Comparison of ENCODE assay signal across 27 mouse cellular contexts in genomic region chr3:27408564-27408963, GRCm38 (mm10). TPM values are rescaled to one million over a fixed set of nuclear protein-coding genes. Genes with fewer than 3 reads are reported as not detected.
DNase-seq lines count a peak whose midpoint lies in the region; ATAC-seq and TF ChIP-seq lines count a peak whose summit lies in the region.
"Had no signal": no experiment of that assay in that cellular context is flagged by ENCODE, and none has a peak within 500 bp of the region (broad histone marks: within the 10 kb centered on the region; RNA-seq: fewer than 3 reads in every experiment).

No protein-coding gene starts in this region.

- no peak overlapping the region for H3K27ac ChIP-seq in hindbrain, postnatal 0 days
- no peak overlapping the region for H3K27ac ChIP-seq in hindbrain, embryonic 11.5 days (ENCODE audit: low read depth, low read length)
- H3K27ac ChIP-seq in MEL (ENCODE audit: control insufficient read depth, low read depth, low read length), result no peak overlapping the region
- H3K27ac ChIP-seq: embryonic facial prominence, embryonic 12.5 days; forebrain, embryonic 12.5 days; heart, embryonic 13.5 days; hindbrain, embryonic 12.5 days had no signal

- no peak overlapping the region for H3K4me3 ChIP-seq in hindbrain, postnatal 0 days (ENCODE audit: low read length)
- H3K4me3 ChIP-seq in hindbrain, embryonic 11.5 days (ENCODE audit: low read depth, low read length), result no peak overlapping the region
- H3K4me3 ChIP-seq in MEL (ENCODE audit: control insufficient read depth in 1 of 2, insufficient read depth in 1 of 2, low read depth in 2 of 2, low read length in 2 of 2), result no peak overlapping the region
- H3K4me3 ChIP-seq: embryonic facial prominence, embryonic 12.5 days; forebrain, embryonic 12.5 days; heart, embryonic 13.5 days; hindbrain, embryonic 12.5 days had no signal

- no peak overlapping the region for H3K4me2 ChIP-seq in hindbrain, postnatal 0 days (ENCODE audit: low read depth, low read length)
- H3K4me2 ChIP-seq in hindbrain, embryonic 11.5 days (replicated peaks; ENCODE audit: low read depth, low read length), result no peak overlapping the region
- H3K4me2 ChIP-seq: embryonic facial prominence, embryonic 12.5 days; forebrain, embryonic 12.5 days; heart, embryonic 13.5 days; hindbrain, embryonic 12.5 days had no signal

- H3K4me1 ChIP-seq in hindbrain, postnatal 0 days (ENCODE audit: insufficient read depth, low read length), result no peaks in the 10 kb centered on the region
- no peaks in the 10 kb centered on the region for H3K4me1 ChIP-seq in hindbrain, embryonic 11.5 days (replicated peaks; ENCODE audit: control insufficient read depth, insufficient read depth, low read length)
- no peaks in the 10 kb centered on the region for H3K4me1 ChIP-seq in MEL (ENCODE audit: control insufficient read depth in 1 of 2, insufficient read depth in 2 of 2, low read length in 2 of 2)
- H3K4me1 ChIP-seq: embryonic facial prominence, embryonic 12.5 days; forebrain, embryonic 12.5 days; hindbrain, embryonic 12.5 days had no signal

- TF ChIP-seq CTCF in hindbrain, postnatal 0 days (IDR thresholded peaks at IDR 0.05; ENCODE audit: low read depth), result no peak
- no peak for TF ChIP-seq CTCF in MEL (IDR thresholded peaks at IDR 0.05 in 2 of 3, conservative IDR thresholded peaks at IDR 0.05 in 1 of 3; ENCODE audit: control insufficient read depth in 1 of 3, insufficient read depth in 1 of 3, low read depth in 2 of 3, low read length in 3 of 3, poor library complexity in 1 of 3, severe bottlenecking in 1 of 3)

- no peaks in the 10 kb centered on the region for H3K27me3 ChIP-seq in hindbrain, postnatal 0 days (ENCODE audit: insufficient read depth, low read length)
- no peaks in the 10 kb centered on the region for H3K27me3 ChIP-seq in hindbrain, embryonic 11.5 days (ENCODE audit: control insufficient read depth, insufficient read depth, low read length)
- no peaks in the 10 kb centered on the region for H3K27me3 ChIP-seq in MEL (ENCODE audit: control insufficient read depth in 1 of 2, insufficient read depth in 2 of 2, low read length in 2 of 2)
- H3K27me3 ChIP-seq: embryonic facial prominence, embryonic 12.5 days; forebrain, embryonic 12.5 days; heart, embryonic 13.5 days; hindbrain, embryonic 12.5 days had no signal

- no peaks in the 10 kb centered on the region for H3K9me3 ChIP-seq in hindbrain, postnatal 0 days (ENCODE audit: low read length)
- no peaks in the 10 kb centered on the region for H3K9me3 ChIP-seq in hindbrain, embryonic 11.5 days (ENCODE audit: control insufficient read depth, low read length)
- H3K9me3 ChIP-seq in MEL (replicated peaks; ENCODE audit: insufficient read depth, low read length), result no peaks in the 10 kb centered on the region
- H3K9me3 ChIP-seq: embryonic facial prominence, embryonic 12.5 days; forebrain, embryonic 12.5 days; G1E; heart, embryonic 13.5 days; hindbrain, embryonic 12.5 days had no signal

- TF ChIP-seq RAD21 in MEL (IDR thresholded peaks at IDR 0.05; ENCODE audit: low read depth, low read length), result no peak

- no peaks in the 10 kb centered on the region for H3K36me3 ChIP-seq in hindbrain, postnatal 0 days (ENCODE audit: insufficient read depth, low read length)
- H3K36me3 ChIP-seq in hindbrain, embryonic 11.5 days (ENCODE audit: control insufficient read depth, insufficient read depth, low read length), result no peaks in the 10 kb centered on the region
- H3K36me3 ChIP-seq in MEL (ENCODE audit: control insufficient read depth in 1 of 2, insufficient read depth in 2 of 2, low read length in 2 of 2), result no peaks in the 10 kb centered on the region
- H3K36me3 ChIP-seq: embryonic facial prominence, embryonic 12.5 days; forebrain, embryonic 12.5 days; G1E; heart, embryonic 13.5 days; hindbrain, embryonic 12.5 days had no signal

- TF ChIP-seq POLR2A in MEL (IDR thresholded peaks at IDR 0.05; ENCODE audit: control insufficient read depth in 1 of 2, insufficient read depth in 1 of 2, low read depth in 1 of 2, low read length in 2 of 2, poor library complexity in 1 of 2), result no peak

- WGBS in hindbrain, postnatal 0 days, result 41% methylated on average over 2 of the region's 2 CpGs
- 75% methylated on average over 2 of the region's 2 CpGs for WGBS in hindbrain, embryonic 11.5 days

- no peaks in the 10 kb centered on the region for H3K79me2 ChIP-seq in MEL (ENCODE audit: control insufficient read depth, insufficient read depth, low read length, poor library complexity)

- peak; percentile 28 for DNase-seq in hindbrain, postnatal 0 days (ENCODE audit: low spot score)
- DNase-seq in hindbrain, embryonic 11.5 days (ENCODE audit: low spot score), result no peak
- DNase-seq in 416B (ENCODE audit: low read depth), result peak; percentile 12
- DNase-seq in MEL (ENCODE audit: low read depth, low spot score), result peak; percentile 4
- DNase-seq in right cerebral cortex, postnatal 25 days, result no peak
- DNase-seq: adrenal gland, adult 2 months; B cell, adult 2 months; cerebellum, adult 11-12 months; cerebellum, adult 9-10 months; cerebellum, postnatal 25 days; forebrain, postnatal 0 days; gastrocnemius, postnatal 14 days; heart, postnatal 36 days had no signal

- TF ChIP-seq EP300 in MEL (IDR thresholded peaks at IDR 0.05; ENCODE audit: low read depth in 1 of 2, low read length in 2 of 2), result no peak

- ATAC-seq in hindbrain, postnatal 0 days, result no peak
- no peak for ATAC-seq in hindbrain, embryonic 11.5 days (ENCODE audit: low FRiP score)
- ATAC-seq in megakaryocyte-erythroid progenitor cell, adult 5-6 weeks (replicated peaks; ENCODE audit: low FRiP score, low TSS enrichment, poor library complexity, severe bottlenecking), result peak; percentile 73
- ATAC-seq: CD4-positive, CD25-positive, alpha-beta regulatory T cell, adult 4 months; forebrain, postnatal 0 days; hindbrain, embryonic 16.5 days had no signal

- no peak overlapping the region for H3K9ac ChIP-seq in hindbrain, postnatal 0 days (replicated peaks; ENCODE audit: low read length)
- no peak overlapping the region for H3K9ac ChIP-seq in hindbrain, embryonic 11.5 days (ENCODE audit: low read depth, low read length)
- H3K9ac ChIP-seq in MEL (ENCODE audit: control insufficient read depth, low read depth, low read length, poor library complexity, severe bottlenecking), result no peak overlapping the region
- H3K9ac ChIP-seq: embryonic facial prominence, embryonic 12.5 days; forebrain, embryonic 12.5 days; forebrain, postnatal 0 days; heart, embryonic 13.5 days; hindbrain, embryonic 12.5 days had no signal

TF ChIP-seq in MEL, 35 proteins besides CTCF, POLR2A, EP300 and RAD21:
- TF ChIP-seq TAL1 (IDR thresholded peaks at IDR 0.05; ENCODE audit: low read length), result no peak
- TF ChIP-seq MYB (IDR thresholded peaks at IDR 0.05; ENCODE audit: low read depth, low read length), result no peak
- no peak for TF ChIP-seq ZKSCAN1 (IDR thresholded peaks at IDR 0.05; ENCODE audit: low read depth, low read length)
- no peak for TF ChIP-seq CHD1 (IDR thresholded peaks at IDR 0.05; ENCODE audit: low read depth, low read length)
- TF ChIP-seq USF2 (IDR thresholded peaks at IDR 0.05; ENCODE audit: borderline replicate concordance in 1 of 2, insufficient read depth in 1 of 2, low read depth in 1 of 2, low read length in 2 of 2), result no peak
- no peak for TF ChIP-seq TBP (IDR thresholded peaks at IDR 0.05; ENCODE audit: low read depth, low read length)
- TF ChIP-seq KAT2A (conservative IDR thresholded peaks at IDR 0.05; ENCODE audit: low read depth, low read length), result no peak
- TF ChIP-seq BHLHE40 (IDR thresholded peaks at IDR 0.05; ENCODE audit: borderline replicate concordance, low read depth, low read length), result no peak
- no peak for TF ChIP-seq MAX (IDR thresholded peaks at IDR 0.05; ENCODE audit: low read length)
- TF ChIP-seq GATA1 (IDR thresholded peaks at IDR 0.05; ENCODE audit: low read depth, low read length), result no peak
- no peak for TF ChIP-seq ZMIZ1 (IDR thresholded peaks at IDR 0.05; ENCODE audit: low read depth, low read length)
- TF ChIP-seq USF1 (IDR thresholded peaks at IDR 0.05; ENCODE audit: low read depth, low read length), result no peak
- TF ChIP-seq ZC3H11A (IDR thresholded peaks at IDR 0.05; ENCODE audit: low read depth, low read length), result no peak

RNA-seq across cellular contexts. Expression of gene Ghsr, which starts 37.4 kb away (rescaled TPM):
- total RNA-seq in hindbrain, postnatal 0 days (2014; rRNA removed), result 1.1 and 1.2 TPM in 2 replicates
- polyA plus RNA-seq in hindbrain, postnatal 0 days (2015; fragmentation: Nextera tagmentation; extraction: Ambion mirVana), result 0.38 and 0.63 TPM in 2 replicates
- polyA plus RNA-seq in hindbrain, embryonic 11.5 days (2014; fragmentation: Nextera tagmentation; extraction: Ambion mirVana), result 0.14 and 0.18 TPM in 2 replicates
- not detected in 2 replicates for total RNA-seq in MEL (2012; rRNA removed)
- polyA plus RNA-seq in MEL (2012; ENCODE audit: insufficient read depth in 1 of 2, insufficient read length in 2 of 2, low read depth in 1 of 2, low replicate concordance in 2 of 2, missing spikeins in 1 of 2), result not detected
- not detected in 2 replicates for total RNA-seq in megakaryocyte-erythroid progenitor cell, adult 5-6 weeks (2014; fragmentation: Nextera tagmentation)
- not detected in 2 replicates for total RNA-seq in megakaryocyte-erythroid progenitor cell, adult 5-6 weeks (2017)
- total RNA-seq: adrenal gland, adult 2 months; adrenal gland, postnatal 4 days; gastrocnemius, adult 18-20 months; gastrocnemius, postnatal 14 days; heart, adult 8-10 months; heart, postnatal 36 days had no signal
- polyA plus RNA-seq: adrenal gland, adult 2 months; CD4-positive, CD25-positive, alpha-beta regulatory T cell, adult 4 months; embryonic facial prominence, embryonic 12.5 days; forebrain, embryonic 12.5 days; G1E; gonadal fat pad, adult 2 months; heart, embryonic 13.5 days; heart, postnatal 0 days; intestine, embryonic 14.5 days had no signal

Comparison
In these comparisons a context has a peak if more than half of its experiments do, and no peak if none do; other contexts are left out.
1. DNase-seq: peak in hindbrain, postnatal 0 days (single experiment), 416B (single experiment) and MEL (single experiment); none in hindbrain, embryonic 11.5 days (single experiment) and right cerebral cortex, postnatal 25 days (single experiment).